Mouse (Mus musculus) heart, adult 2 months (tissue): Measurements from ENCODE around the gene Oip5.

Source experiments
- CTCF ChIP-seq: fragments of 200-600 bp; IDR thresholded peaks from 2 replicates; pipeline ENCODE4 v1.8.1; 2022; ENCODE audit warnings: antibody characterized with exemption, mild to moderate bottlenecking, moderate library complexity
- POLR2A ChIP-seq: fragments of 200-500 bp; IDR thresholded peaks from 2 replicates; pipeline ENCODE4 v1.6.1; 2011; ENCODE audit warnings: mild to moderate bottlenecking, low read depth, low read length, control low read depth; ENCODE audit not compliant: insufficient read depth

DNA sequence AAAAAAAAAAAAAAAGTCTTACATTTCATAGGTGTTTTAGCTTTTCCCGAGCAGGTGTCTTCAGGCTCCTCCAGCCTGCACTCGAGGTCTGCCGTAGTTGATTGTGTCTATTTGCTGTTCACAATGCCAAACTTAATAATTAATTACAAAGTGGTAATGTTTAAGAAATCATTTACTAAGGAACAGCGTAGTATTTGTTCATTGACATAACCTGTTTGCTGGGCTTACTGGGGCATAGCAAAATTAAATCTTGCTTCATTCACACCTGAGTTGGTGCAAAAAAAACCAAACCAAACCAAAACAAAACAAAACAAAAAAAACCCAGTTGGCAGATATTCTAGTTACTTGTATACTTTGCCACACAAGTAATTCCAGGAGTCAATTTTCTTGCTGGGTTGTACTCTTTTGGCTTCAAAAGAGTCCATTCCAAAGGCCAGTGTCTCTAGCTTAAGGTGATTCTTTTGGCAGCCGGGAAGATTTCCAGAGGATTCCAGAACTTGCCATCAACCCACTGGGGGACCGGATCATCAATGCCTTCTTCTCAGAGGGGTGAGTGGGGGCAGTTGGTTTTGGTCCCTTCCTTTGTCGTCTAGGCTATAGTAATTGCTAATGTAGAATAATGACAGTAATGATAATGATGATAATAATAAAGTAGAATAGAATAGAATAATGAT, 52.0 kb downstream of the Oip5 start:
- no peak for TF ChIP-seq CTCF
- no peak for TF ChIP-seq POLR2A
